Mouse (Mus musculus): ENCODE measurements around the gene Magi2. TPM values are rescaled to one million over a fixed set of nuclear protein-coding genes. Genes with fewer than 3 reads are reported as not detected.
A peak's percentile ranks its signal among the peaks of the same experiment; 100 is the strongest.

Gene Magi2
- polyA plus RNA-seq, 1 experiment from 2014 or later, result 4.6 TPM

DNA sequence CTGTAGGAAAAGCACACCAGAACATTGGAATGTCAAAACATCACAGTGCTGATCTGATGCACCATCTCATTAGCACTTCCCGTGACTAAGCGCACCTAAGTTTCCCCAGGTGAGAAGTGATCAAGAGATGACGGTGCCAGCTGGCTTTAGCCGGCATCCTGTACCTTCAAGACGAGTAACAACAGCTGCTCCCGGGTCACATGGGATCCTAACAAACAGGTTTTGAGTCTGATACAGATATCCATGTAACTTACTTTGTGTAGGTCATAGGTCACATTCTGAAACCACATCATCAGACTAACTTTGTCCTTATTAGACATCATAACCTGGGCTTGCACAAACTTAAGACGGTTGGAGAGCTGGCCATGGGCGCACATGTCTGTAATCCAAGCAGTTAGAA lies 1522.0 kb downstream of the Magi2 start:
- 93% methylated on average over 8 of the region's 8 CpGs for WGBS
- Histone ChIP-seq H3K4me3 (ENCODE audit: low read depth, low read length) (no peak overlapping the region), H3K4me1 (ENCODE audit: control insufficient read depth, insufficient read depth, low read length) (peaks cover 12% of the 10 kb centered on the region), H3K27me3 (ENCODE audit: control insufficient read depth, insufficient read depth, low read length) (no peaks in the 10 kb centered on the region), H3K9ac (ENCODE audit: low read length) (no peak overlapping the region), H3K27ac (ENCODE audit: low read depth, low read length) (no peak overlapping the region), H3K9me3 (ENCODE audit: control insufficient read depth, low read length) (no peaks in the 10 kb centered on the region), H3K4me2 (no peak overlapping the region), H3K36me3 (ENCODE audit: control insufficient read depth, insufficient read depth, low read length) (no peaks in the 10 kb centered on the region)
- DNase-seq (ENCODE audit: low spot score, missing footprints), result peak; percentile 57
- no peak for ATAC-seq (ENCODE audit: low FRiP score)

GRCm38 (mm10) chr5:20749535-20749934 lies 1522.7 kb downstream of the Magi2 start:
- ATAC-seq (ENCODE audit: low FRiP score), result no peak
- peaks cover 12% of the 10 kb centered on the region for H3K4me1 ChIP-seq (ENCODE audit: control insufficient read depth, insufficient read depth, low read length)
- H3K27me3 ChIP-seq (ENCODE audit: control insufficient read depth, insufficient read depth, low read length), result no peaks in the 10 kb centered on the region
- DNase-seq (ENCODE audit: low spot score, missing footprints), result peak; percentile 75
- H3K36me3 ChIP-seq (ENCODE audit: control insufficient read depth, insufficient read depth, low read length), result no peaks in the 10 kb centered on the region
- H3K4me2 ChIP-seq, result no peak overlapping the region
- no peak overlapping the region for H3K4me3 ChIP-seq (ENCODE audit: low read depth, low read length)
- H3K9ac ChIP-seq (ENCODE audit: low read length), result no peak overlapping the region
- 84% methylated on average over 3 of the region's 3 CpGs for WGBS
- no peak overlapping the region for H3K27ac ChIP-seq (ENCODE audit: low read depth, low read length)
- no peaks in the 10 kb centered on the region for H3K9me3 ChIP-seq (ENCODE audit: control insufficient read depth, low read length)

DNA sequence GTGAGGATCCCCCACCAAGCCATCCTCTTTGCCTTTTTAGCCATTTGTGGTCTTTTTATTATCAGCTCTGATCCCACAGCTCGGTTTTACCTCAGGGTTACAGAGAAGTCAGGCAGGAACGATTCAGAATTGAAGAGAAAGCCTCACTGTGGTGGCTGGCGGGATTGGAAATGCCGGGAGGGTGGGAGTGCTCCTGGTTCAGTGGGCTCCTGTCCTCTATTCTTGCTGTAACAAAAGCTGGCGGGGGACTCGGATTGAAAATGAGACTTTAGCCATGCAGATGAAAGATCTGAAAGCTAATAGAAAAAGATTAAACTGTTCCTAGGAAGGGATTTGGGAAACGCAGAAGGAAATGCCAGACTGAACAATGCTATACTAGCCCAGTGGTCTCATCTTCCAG lies 1524.2 kb downstream of the Magi2 start:
- Histone ChIP-seq H3K9ac (ENCODE audit: low read length) (no peak overlapping the region), H3K4me1 (ENCODE audit: control insufficient read depth, insufficient read depth, low read length) (peaks cover 12% of the 10 kb centered on the region), H3K36me3 (ENCODE audit: control insufficient read depth, insufficient read depth, low read length) (no peaks in the 10 kb centered on the region), H3K27me3 (ENCODE audit: control insufficient read depth, insufficient read depth, low read length) (no peaks in the 10 kb centered on the region), H3K9me3 (ENCODE audit: control insufficient read depth, low read length) (no peaks in the 10 kb centered on the region), H3K27ac (ENCODE audit: low read depth, low read length) (no peak overlapping the region), H3K4me3 (ENCODE audit: low read depth, low read length) (no peak overlapping the region), H3K4me2 (no peak overlapping the region)
- ATAC-seq (ENCODE audit: low FRiP score), result no peak
- 29% methylated on average over 7 of the region's 7 CpGs for WGBS
- DNase-seq (ENCODE audit: low spot score, missing footprints), result no peak

DNA sequence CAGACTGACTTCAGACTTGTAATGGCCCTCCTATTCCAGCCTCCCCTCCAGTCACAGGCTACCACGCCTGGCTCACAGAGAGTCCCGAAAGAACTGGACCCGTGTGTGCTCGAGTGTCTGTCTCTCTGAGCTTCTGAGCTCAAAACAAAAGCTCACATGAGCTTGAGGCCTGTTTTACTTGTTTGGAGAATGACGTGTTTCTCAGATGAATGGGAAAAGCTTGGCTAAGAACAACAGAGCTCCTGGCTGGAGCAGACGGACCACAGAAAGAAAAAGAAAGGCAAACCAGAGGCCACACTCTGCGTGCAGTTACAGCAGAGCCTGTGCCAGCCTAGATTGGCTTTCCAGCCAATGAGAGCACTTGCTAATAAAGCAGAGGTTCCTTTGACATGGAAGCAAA lies 1524.9 kb downstream of the Magi2 start:
- H3K4me3 ChIP-seq (ENCODE audit: low read depth, low read length), result no peak overlapping the region
- ATAC-seq (ENCODE audit: low FRiP score) (peak; percentile 69), DNase-seq (ENCODE audit: low spot score, missing footprints) (peak; percentile 88)
- H3K27me3 ChIP-seq (ENCODE audit: control insufficient read depth, insufficient read depth, low read length), result no peaks in the 10 kb centered on the region
- no peak overlapping the region for H3K9ac ChIP-seq (ENCODE audit: low read length)
- H3K4me2 ChIP-seq, result no peak overlapping the region
- 47% methylated on average over 7 of the region's 7 CpGs for WGBS
- no peak overlapping the region for H3K27ac ChIP-seq (ENCODE audit: low read depth, low read length)
- H3K4me1 ChIP-seq (ENCODE audit: control insufficient read depth, insufficient read depth, low read length), result peaks cover 12% of the 10 kb centered on the region
- no peaks in the 10 kb centered on the region for H3K9me3 ChIP-seq (ENCODE audit: control insufficient read depth, low read length)
- H3K36me3 ChIP-seq (ENCODE audit: control insufficient read depth, insufficient read depth, low read length), result no peaks in the 10 kb centered on the region

GRCm38 (mm10) chr5:20753096-20753495 lies 1526.3 kb downstream of the Magi2 start:
- ATAC-seq (ENCODE audit: low FRiP score) (no peak), DNase-seq (ENCODE audit: low spot score, missing footprints) (peak; percentile 67)
- H3K9ac ChIP-seq (ENCODE audit: low read length), result no peak overlapping the region
- WGBS, result 19% methylated on average over 2 of the region's 2 CpGs
- H3K9me3 ChIP-seq (ENCODE audit: control insufficient read depth, low read length), result no peaks in the 10 kb centered on the region
- H3K4me1 ChIP-seq (ENCODE audit: control insufficient read depth, insufficient read depth, low read length), result peaks cover 12% of the 10 kb centered on the region
- H3K4me2 ChIP-seq, result no peak overlapping the region
- no peaks in the 10 kb centered on the region for H3K36me3 ChIP-seq (ENCODE audit: control insufficient read depth, insufficient read depth, low read length)
- no peaks in the 10 kb centered on the region for H3K27me3 ChIP-seq (ENCODE audit: control insufficient read depth, insufficient read depth, low read length)
- no peak overlapping the region for H3K27ac ChIP-seq (ENCODE audit: low read depth, low read length)
- no peak overlapping the region for H3K4me3 ChIP-seq (ENCODE audit: low read depth, low read length)

GRCm38 (mm10) chr5:20753963-20754362 lies 1527.1 kb downstream of the Magi2 start:
- H3K9ac ChIP-seq (ENCODE audit: low read length), result no peak overlapping the region
- H3K27me3 ChIP-seq (ENCODE audit: control insufficient read depth, insufficient read depth, low read length), result no peaks in the 10 kb centered on the region
- ATAC-seq (ENCODE audit: low FRiP score), result no peak
- H3K9me3 ChIP-seq (ENCODE audit: control insufficient read depth, low read length), result no peaks in the 10 kb centered on the region
- peak; percentile 76 for DNase-seq (ENCODE audit: low spot score, missing footprints)
- H3K4me2 ChIP-seq, result no peak overlapping the region
- peaks cover 12% of the 10 kb centered on the region for H3K4me1 ChIP-seq (ENCODE audit: control insufficient read depth, insufficient read depth, low read length)
- H3K36me3 ChIP-seq (ENCODE audit: control insufficient read depth, insufficient read depth, low read length), result no peaks in the 10 kb centered on the region
- H3K4me3 ChIP-seq (ENCODE audit: low read depth, low read length), result no peak overlapping the region
- no peak overlapping the region for H3K27ac ChIP-seq (ENCODE audit: low read depth, low read length)
- WGBS, result 72% methylated on average over 5 of the region's 5 CpGs
